Mouse (Mus musculus) kidney, postnatal 36 days (tissue): ENCODE results near the gene Pidd1.

Experiments used
- DNase-seq, 2 experiments: peaks; one replicate each; pipeline ENCODE4 v3.0.0; 2021 to 2022; ENCODE audit warnings: mixed read lengths in 2 of 2

Gene Pidd1

GRCm38 (mm10) chr7:141443828-141444237 is at the start of gene Pidd1:
Gene Pidd1, minus strand, starts transcription at chr7:141444025.
- peak; percentile 77 to 85 for DNase-seq

- no peak for DNase-seq
Measured at GRCm38 (mm10) chr7:141492738-141493137, 48.9 kb upstream of the Pidd1 start.

DNA sequence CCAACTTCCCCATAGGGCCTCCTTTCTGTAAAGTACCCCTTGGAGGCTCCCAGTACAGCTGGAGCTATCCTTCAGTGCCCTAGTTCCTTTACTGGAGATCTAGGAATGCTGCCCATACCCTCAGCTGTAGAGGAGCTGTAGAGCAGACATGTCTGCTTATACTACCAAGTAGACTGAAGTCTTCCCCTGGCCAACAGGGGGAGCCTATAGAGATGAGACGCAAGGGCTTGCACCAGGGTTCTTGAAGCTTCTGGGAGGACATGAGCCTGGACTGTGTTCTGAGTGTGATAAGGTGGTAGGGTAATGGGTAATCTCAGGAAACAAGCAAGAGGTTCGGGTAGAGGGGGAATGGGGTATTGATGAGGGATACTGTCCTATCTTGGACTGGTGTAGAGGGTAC is 47.3 kb upstream of the Pidd1 start:
- DNase-seq: peak in 1 of 2 experiments; percentile 49

- DNase-seq: no peak
Measured at GRCm38 (mm10) chr7:141487141-141487540, 43.3 kb upstream of the Pidd1 start.

GRCm38 (mm10) chr7:141486239-141486638 is 42.4 kb upstream of the Pidd1 start:
- DNase-seq: no peak

- DNase-seq: no peak
Measured at GRCm38 (mm10) chr7:141485606-141486005, 41.8 kb upstream of the Pidd1 start.

- no peak for DNase-seq
Measured at GRCm38 (mm10) chr7:141485186-141485585, 41.4 kb upstream of the Pidd1 start.

DNA sequence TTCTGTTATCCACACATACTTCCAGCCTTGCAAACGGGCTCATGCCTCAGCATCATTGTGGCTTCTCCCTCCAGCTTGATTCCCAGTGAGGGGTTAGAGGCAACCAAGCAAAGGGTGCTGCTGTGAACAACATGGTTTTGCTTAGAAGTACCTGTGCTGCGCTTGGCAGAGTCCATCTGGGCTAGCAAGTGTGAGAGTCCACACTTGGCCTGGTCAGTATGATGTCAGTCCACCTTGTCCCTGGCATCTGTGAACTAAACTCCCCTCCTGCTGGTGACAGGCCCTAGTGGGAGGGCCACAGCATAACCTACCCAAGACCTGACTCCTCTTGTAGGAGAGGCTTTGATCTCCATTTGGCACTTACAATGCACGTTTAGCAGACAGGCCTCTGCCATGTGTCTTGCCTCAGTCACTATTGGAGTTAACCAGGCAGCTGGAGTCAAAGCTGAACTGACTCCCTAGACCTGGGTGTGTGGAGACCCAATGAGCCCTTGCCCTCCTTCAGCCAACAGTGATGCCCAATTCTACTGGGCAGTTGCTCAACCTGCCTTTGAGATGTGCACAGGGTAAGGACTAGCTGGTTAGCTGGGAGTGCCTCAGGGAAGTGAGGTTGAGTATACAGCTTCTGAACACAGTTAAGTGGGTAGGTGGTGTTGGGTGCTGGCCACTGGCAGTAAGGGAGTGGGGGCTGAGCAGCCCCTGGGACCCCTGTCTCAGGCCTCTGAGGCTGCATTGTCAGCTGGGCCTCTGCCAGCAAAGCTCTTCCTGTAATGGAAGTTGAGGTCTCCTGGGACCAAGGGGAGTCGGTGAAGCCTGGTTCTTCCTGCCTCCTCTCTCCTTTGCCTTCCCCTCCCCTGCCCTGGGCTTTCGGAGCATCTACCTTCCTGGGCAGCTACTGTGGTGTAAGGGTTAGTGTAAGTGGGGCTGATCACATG is 40.6 kb upstream of the Pidd1 start:
- no peak for DNase-seq

GRCm38 (mm10) chr7:141483114-141483653 is 39.4 kb upstream of the Pidd1 start:
- no peak for DNase-seq

GRCm38 (mm10) chr7:141482531-141483024 is 38.8 kb upstream of the Pidd1 start:
- DNase-seq: no peak

DNA sequence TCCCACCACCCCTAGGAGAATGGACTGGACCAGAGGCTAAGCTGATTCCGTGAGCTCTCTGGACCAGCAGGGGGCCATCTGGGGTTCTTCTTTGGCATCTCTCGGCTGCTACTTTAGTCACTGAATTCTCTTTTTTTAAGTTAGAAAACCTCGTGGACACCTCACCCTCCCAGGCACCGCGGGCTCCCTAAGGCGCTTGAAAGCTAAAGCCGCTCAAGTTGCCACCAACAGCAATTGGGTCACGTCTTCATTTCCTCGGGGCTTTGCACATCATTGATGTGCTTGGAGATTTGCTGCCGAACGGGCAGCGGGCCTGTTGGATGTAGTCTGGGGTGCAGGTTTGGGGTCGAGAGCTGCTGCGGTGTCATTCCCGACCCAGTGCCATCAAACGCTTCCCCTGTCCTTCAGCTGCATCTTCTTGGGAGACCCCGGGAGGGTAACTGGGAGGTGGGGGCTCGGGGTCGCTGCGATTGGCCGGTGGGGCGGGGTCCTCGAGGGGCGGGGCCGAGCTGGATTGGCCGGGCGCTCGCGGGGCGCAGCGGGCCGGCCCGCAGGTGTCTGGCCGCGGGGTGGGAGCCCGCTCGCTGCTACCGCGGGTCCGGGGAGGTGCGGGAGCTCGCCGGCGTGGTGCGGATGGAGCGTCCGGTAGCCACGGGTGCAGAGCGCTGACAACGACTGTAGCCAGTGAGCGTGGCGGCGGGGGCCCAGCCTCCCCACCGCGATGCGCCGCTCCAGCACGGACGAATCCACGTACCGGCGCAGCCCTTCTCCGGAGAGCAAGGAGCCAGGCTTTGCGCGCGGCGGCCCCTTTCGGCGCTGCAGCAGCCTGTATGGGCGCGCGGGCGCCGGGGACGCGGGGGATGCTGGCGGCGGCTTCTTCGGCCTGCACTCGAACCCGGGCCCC is 37.9 kb upstream of the Pidd1 start:
- peak; percentile 44 to 73 for DNase-seq

- DNase-seq: peak; percentile 78 to 81
Measured at GRCm38 (mm10) chr7:141480842-141481497, 37.1 kb upstream of the Pidd1 start.

DNA sequence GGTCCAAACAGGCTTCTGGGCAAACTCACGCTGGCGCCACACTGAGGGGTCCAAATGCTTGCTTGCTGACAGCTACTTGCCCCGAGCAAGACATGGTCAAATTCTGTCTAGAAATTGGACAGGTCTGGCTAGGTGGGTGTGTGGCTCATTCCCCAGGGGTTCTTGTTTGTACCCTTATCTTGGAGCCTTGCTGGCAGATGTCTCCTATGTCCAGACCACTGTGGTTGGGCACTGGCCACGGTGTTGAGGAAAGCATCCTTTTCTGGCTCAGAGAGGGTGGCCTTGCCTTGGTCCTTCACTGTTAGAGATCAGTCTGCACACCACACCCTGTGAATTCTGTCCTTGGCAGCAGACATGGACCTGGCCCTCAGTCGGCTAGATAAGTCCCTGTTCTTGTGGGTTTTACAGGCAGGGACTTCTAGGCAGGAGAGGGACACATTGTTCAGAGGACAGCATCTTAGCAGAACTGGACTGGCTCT is 34.5 kb upstream of the Pidd1 start:
- no peak for DNase-seq

DNA sequence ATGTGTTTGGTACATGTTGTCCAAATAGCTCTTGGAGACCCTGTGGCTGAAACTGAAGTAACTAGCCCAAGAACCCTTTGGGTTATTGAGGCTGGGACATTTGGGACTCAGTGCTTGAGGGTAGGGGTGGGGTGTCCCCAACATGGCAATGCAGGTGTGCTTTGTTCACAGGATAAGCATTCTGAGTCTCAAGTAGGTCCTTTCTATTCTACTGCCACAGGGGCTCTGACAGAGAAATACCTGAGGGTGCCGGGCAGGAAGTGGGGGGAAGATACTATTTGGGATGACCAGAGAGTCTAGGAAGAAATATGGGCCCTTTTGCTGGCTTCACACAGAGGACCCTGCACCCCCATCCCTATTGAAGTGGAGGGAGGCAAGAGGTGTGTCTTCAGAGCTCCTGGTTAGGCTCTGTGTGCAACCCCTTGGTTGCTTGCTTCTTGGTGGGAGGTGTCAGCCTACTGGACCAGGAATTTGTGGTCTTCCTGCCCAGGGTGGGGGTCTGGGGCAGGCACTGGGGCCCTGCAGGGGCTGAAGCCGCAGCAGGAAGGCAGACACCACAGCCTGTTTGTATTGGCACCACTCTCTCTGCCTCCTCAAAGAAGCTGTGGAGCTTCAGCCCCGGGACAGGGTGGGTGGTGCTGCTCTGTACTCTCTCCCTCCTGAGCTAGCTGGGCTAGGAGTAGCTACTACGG is 33.9 kb upstream of the Pidd1 start:
- no peak for DNase-seq

GRCm38 (mm10) chr7:141476981-141477370 is 33.2 kb upstream of the Pidd1 start:
- peak in 1 of 2 experiments; percentile 67 for DNase-seq

- peak; percentile 96 for DNase-seq
Measured at GRCm38 (mm10) chr7:141476226-141476980, 32.6 kb upstream of the Pidd1 start.

DNA sequence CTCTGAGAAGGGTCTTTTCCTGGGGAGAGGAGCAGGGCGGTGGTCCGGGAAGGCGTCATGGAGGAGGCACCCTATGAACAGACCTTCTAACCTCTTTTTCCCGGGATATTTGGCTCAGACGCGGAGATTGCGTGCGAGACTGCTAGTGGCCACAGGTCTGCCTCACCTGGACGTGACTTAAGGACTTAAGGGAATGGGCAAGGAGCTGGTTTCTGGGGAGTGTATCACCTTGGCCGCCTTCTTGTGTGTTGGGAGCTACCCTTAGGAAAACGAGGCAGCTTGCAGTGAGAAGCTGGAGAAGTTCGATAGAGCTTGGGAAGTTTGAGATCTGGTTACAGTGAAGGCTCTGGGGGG is 32.0 kb upstream of the Pidd1 start:
- peak in 1 of 2 experiments; percentile 41 for DNase-seq

GRCm38 (mm10) chr7:141475011-141475804 is 31.4 kb upstream of the Pidd1 start, which contains the start of the genes Polr2l and Tspan4:
Gene Polr2l, minus strand, starts transcription at chr7:141475132.
Gene Tspan4, plus strand, starts transcription at chr7:141475240.
- peak; percentile 88 to 93 for DNase-seq

DNA sequence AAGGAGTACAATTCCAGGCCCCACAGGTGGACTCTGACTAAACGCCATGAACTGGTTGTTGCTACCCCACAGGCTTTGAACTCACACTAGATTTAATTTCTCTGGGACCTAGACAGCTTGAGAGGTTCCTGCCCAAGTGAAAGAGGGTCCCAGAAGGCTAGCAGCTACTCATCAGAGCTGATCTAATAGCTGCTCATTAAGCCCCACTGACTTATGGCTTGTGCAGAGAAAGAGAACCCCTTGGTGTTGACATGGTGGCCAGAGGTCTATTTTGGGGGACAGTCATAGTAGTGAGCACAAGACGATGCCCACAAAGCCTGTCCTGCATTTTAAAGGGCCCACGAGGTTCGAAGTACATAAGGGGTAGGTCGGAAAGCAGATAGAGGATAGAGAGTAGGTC is 30.3 kb upstream of the Pidd1 start:
- DNase-seq: no peak

DNA sequence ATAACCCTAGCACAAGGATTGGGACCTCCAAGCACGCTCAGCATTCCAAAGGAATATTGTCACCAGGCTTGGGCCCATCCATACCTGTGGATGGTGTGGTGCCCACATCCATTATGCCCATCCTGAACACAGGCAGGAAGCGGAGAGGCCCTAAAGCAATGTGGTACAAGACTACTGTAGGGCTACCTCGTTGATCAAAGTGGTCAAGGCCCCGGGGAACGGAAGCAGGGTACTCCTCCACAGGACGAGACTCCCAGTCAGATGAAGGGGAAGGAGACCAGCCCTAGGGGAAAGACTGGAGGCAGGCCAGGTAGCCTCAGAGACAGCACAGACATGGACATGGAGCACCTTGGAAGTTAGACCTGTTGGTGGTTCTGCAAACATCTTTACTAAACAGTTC is 28.9 kb upstream of the Pidd1 start:
- no peak for DNase-seq
